Mouse (Mus musculus) adrenal gland, postnatal 25 days (tissue): Measurements from ENCODE around the gene Wrap53. TPM values are rescaled to one million over a fixed set of nuclear protein-coding genes. Genes with fewer than 3 reads are reported as not detected.

Source experiments
- DNase-seq: peaks from one replicate; pipeline ENCODE4 v3.0.0; 2021; ENCODE audit warnings: mixed read lengths
- total RNA-seq: library from RNA; stranded (reverse); gene quantifications from 2 replicates; pipeline ENCODE4 v1.2.3, GENCODE M21; 2021

The Wrap53 gene
- total RNA-seq, 1 experiment from 2014 or later, result 12.9 TPM

- DNase-seq, result no peak
Observed at GRCm38 (mm10) chr11:69601768-69602167, 21.7 kb upstream of the Wrap53 start.

GRCm38 (mm10) chr11:69600098-69600497 lies 20.0 kb upstream of the Wrap53 start:
- DNase-seq, result peak; percentile 50

GRCm38 (mm10) chr11:69599436-69599835 lies 19.4 kb upstream of the Wrap53 start:
- DNase-seq, result no peak

- DNase-seq, result no peak
Observed at GRCm38 (mm10) chr11:69594853-69595252, 14.8 kb upstream of the Wrap53 start.

- no peak for DNase-seq
Observed at GRCm38 (mm10) chr11:69592799-69593198, 12.7 kb upstream of the Wrap53 start.

- no peak for DNase-seq
Observed at GRCm38 (mm10) chr11:69591899-69592637, 12.0 kb upstream of the Wrap53 start.

GRCm38 (mm10) chr11:69591424-69591823 lies 11.4 kb upstream of the Wrap53 start:
- DNase-seq, result no peak

GRCm38 (mm10) chr11:69590622-69591021 lies 10.6 kb upstream of the Wrap53 start:
- no peak for DNase-seq

- DNase-seq, result no peak
Observed at GRCm38 (mm10) chr11:69589207-69589834, 9.3 kb upstream of the Wrap53 start.

GRCm38 (mm10) chr11:69585718-69586325 lies 5.8 kb upstream of the Wrap53 start:
- DNase-seq, result no peak

GRCm38 (mm10) chr11:69584937-69585336 lies 4.9 kb upstream of the Wrap53 start:
- no peak for DNase-seq

- DNase-seq, result no peak
Observed at GRCm38 (mm10) chr11:69584008-69584407, 4.0 kb upstream of the Wrap53 start.

- DNase-seq, result no peak
Observed at GRCm38 (mm10) chr11:69582230-69582805, 2.3 kb upstream of the Wrap53 start.

- DNase-seq, result no peak
Observed at GRCm38 (mm10) chr11:69581814-69582213, 1.8 kb upstream of the Wrap53 start.

GRCm38 (mm10) chr11:69581147-69581688 lies 1.2 kb upstream of the Wrap53 start:
- peak; percentile 90 for DNase-seq

- DNase-seq, result no peak
Observed at GRCm38 (mm10) chr11:69580572-69581146, 604 bp upstream of the Wrap53 start.

GRCm38 (mm10) chr11:69579128-69580017 lies 682 bp downstream of the Wrap53 start:
- peak; percentile 95 for DNase-seq

- no peak for DNase-seq
Observed at GRCm38 (mm10) chr11:69578301-69578700, 1.8 kb downstream of the Wrap53 start.

- DNase-seq, result no peak
Observed at GRCm38 (mm10) chr11:69576307-69576706, 3.7 kb downstream of the Wrap53 start.

- no peak for DNase-seq
Observed at GRCm38 (mm10) chr11:69575220-69575619, 4.8 kb downstream of the Wrap53 start.

GRCm38 (mm10) chr11:69565131-69565530 lies 14.9 kb downstream of the Wrap53 start:
- DNase-seq, result no peak
